Mouse (Mus musculus): Measurements from ENCODE around the gene Ythdf1. TPM values are rescaled to one million over a fixed set of nuclear protein-coding genes. Genes with fewer than 3 reads are reported as not detected.

Gene Ythdf1
- polyA plus RNA-seq, 1 experiment from 2014 or later = 77.8 TPM

GRCm38 (mm10) chr2:180941869-180942268, 21.1 kb upstream of the Ythdf1 start:
- Histone ChIP-seq H3K9me3 (replicated peaks) (no peaks in the 10 kb centered on the region), H3K27me3 (ENCODE audit: low read depth, poor library complexity, severe bottlenecking) (no peaks in the 10 kb centered on the region), H3K36me3 (no peaks in the 10 kb centered on the region), H3K4me1 (no peaks in the 10 kb centered on the region), H3K4me3 (no peak overlapping the region), H3K27ac (no peak overlapping the region)
- DNase-seq (ENCODE audit: low spot score) = no peak

DNA sequence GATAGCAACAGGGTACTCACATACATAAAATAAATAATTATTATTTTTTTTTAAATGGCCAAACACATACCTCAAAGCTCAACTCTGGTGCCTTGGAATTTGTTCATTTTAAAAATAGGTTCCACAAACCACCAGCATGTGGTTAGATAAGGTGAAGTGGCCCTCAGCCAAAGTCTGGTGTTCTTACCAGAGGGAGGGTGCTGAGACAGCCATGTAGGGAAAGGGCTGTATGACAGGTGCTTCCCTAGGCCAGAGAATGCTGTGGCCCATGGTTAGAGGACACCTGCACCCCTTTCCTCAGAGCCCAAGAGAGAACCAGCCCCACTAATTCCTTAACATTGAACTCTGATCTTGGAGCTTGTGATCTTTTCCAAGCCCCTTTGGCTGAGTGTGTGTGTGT, 19.4 kb upstream of the Ythdf1 start:
- Histone ChIP-seq H3K27ac (no peak overlapping the region), H3K9me3 (replicated peaks) (no peaks in the 10 kb centered on the region), H3K36me3 (no peaks in the 10 kb centered on the region), H3K4me3 (no peak overlapping the region), H3K27me3 (ENCODE audit: low read depth, poor library complexity, severe bottlenecking) (no peaks in the 10 kb centered on the region), H3K4me1 (no peaks in the 10 kb centered on the region)
- DNase-seq (ENCODE audit: low spot score) = no peak

DNA sequence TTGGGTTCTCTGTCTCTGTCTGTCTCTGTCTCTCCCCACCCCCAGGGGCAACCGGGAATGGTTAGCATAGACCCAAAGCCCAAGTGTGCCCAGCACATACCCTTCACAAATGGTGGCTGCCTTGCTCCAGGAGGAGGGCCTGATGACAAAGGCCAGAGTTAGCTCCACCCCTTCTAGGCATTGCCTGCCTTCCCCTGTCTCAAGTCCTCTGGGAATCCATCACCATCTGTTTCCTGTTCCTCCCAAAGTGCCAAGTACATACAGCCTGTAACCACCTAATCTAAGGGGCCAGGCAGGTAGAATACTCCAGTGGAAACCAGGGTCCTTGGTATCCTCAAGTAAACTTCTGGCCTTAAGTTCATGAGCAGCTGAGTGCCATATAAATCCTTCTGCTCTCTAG, 11.7 kb upstream of the Ythdf1 start:
- Histone ChIP-seq H3K27me3 (ENCODE audit: low read depth, poor library complexity, severe bottlenecking) (no peaks in the 10 kb centered on the region), H3K4me1 (peaks cover 4% of the 10 kb centered on the region; the same call in 1 of the 2 replicates), H3K36me3 (no peaks in the 10 kb centered on the region), H3K4me3 (no peak overlapping the region), H3K27ac (no peak overlapping the region), H3K9me3 (replicated peaks) (no peaks in the 10 kb centered on the region)
- DNase-seq (ENCODE audit: low spot score) = no peak
- WGBS = 81% methylated on average over 1 of the region's 1 CpGs

DNA sequence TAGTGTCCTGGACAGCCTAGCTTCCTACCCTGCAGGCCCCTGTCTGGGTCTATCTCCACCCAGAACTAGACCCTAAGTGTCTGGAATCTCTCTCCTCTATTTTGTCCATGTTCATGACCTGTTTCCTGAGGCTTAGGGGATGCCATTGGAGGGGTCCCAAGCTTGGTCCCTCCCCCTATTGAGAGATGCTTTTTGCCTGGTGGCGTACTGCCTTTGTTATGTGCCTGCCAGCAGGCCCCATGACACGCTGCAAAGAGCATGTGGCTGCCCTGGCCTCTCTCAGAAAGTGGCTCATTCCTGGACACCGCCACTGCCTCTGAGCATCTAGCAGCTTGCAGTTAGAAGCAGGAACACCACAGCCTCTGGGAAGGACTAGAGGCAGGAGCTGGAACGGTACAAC, 8.0 kb upstream of the Ythdf1 start, which contains the start of gene Birc7:
TSS of gene Birc7 (plus strand) at position 301 of the 400 bp plus-strand sequence.
- peaks cover 4% of the 10 kb centered on the region; the same call in 1 of the 2 replicates for H3K4me1 ChIP-seq
- H3K4me3 ChIP-seq = no peak within 1 kb of the TSS
- no peaks in the 10 kb centered on the region for H3K27me3 ChIP-seq (ENCODE audit: low read depth, poor library complexity, severe bottlenecking)
- no peaks in the 10 kb centered on the region for H3K9me3 ChIP-seq (replicated peaks)
- H3K27ac ChIP-seq = no peak within 1 kb of the TSS
- no peaks in the 10 kb centered on the region for H3K36me3 ChIP-seq
- no peak for DNase-seq (ENCODE audit: low spot score)
- 64% methylated on average over 4 of the region's 4 CpGs for WGBS

GRCm38 (mm10) chr2:180925176-180925575, 4.4 kb upstream of the Ythdf1 start:
- H3K4me1 ChIP-seq = peaks cover 3% of the 10 kb centered on the region; the same call in 1 of the 2 replicates
- H3K9me3 ChIP-seq (replicated peaks) = no peaks in the 10 kb centered on the region
- no peaks in the 10 kb centered on the region for H3K27me3 ChIP-seq (ENCODE audit: low read depth, poor library complexity, severe bottlenecking)
- DNase-seq (ENCODE audit: low spot score) = peak; percentile 78
- H3K36me3 ChIP-seq = no peaks in the 10 kb centered on the region
- 12% methylated on average over 4 of the region's 4 CpGs for WGBS
- no peak overlapping the region for H3K27ac ChIP-seq
- H3K4me3 ChIP-seq = no peak overlapping the region

GRCm38 (mm10) chr2:180922739-180923138, 2.0 kb upstream of the Ythdf1 start:
- H3K4me1 ChIP-seq = peaks cover 11% of the 10 kb centered on the region
- WGBS = 96% methylated on average over 6 of the region's 6 CpGs
- H3K27me3 ChIP-seq (ENCODE audit: low read depth, poor library complexity, severe bottlenecking) = no peaks in the 10 kb centered on the region
- no peak overlapping the region for H3K27ac ChIP-seq
- no peak for DNase-seq (ENCODE audit: low spot score)
- H3K36me3 ChIP-seq = peaks cover 13% of the 10 kb centered on the region
- no peaks in the 10 kb centered on the region for H3K9me3 ChIP-seq (replicated peaks)
- no peak overlapping the region for H3K4me3 ChIP-seq

GRCm38 (mm10) chr2:180919913-180920809, 588 bp downstream of the Ythdf1 start:
- H3K4me1 ChIP-seq = peaks cover 11% of the 10 kb centered on the region
- under 1% methylated on average over 61 of the region's 61 CpGs for WGBS
- H3K27me3 ChIP-seq (ENCODE audit: low read depth, poor library complexity, severe bottlenecking) = no peaks in the 10 kb centered on the region
- peak overlapping the region; percentile 98 for H3K4me3 ChIP-seq
- H3K9me3 ChIP-seq (replicated peaks) = no peaks in the 10 kb centered on the region
- DNase-seq (ENCODE audit: low spot score) = peak; percentile 71
- peaks cover 39% of the 10 kb centered on the region for H3K36me3 ChIP-seq
- H3K27ac ChIP-seq = peak overlapping the region; percentile 96

DNA sequence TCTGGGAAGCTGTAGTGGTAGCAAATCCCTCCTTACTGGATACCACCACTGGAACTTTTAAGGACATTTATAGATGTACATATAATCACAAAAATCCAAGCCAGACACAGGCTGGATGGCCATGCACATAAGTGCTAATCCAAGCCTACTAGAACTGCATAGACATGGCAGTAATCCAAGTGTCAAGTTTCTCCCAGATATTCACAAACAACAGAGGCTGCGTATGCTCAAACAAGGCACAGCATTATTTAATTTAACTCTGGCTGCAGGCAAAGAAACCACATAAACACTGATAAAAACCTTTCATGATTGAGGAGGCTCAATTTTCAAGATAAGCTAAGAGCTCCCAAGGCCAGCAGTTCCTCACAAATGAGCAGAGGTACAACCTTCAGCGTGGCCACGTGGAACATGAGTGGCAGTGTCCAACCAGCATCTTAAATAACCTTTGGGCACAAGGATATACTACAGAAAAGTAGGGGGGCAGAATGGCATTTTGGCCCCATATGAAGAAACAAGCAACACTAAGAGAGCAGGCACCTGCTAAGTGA, 4.8 kb downstream of the Ythdf1 start:
- DNase-seq (ENCODE audit: low spot score) = no peak
- Histone ChIP-seq H3K27me3 (ENCODE audit: low read depth, poor library complexity, severe bottlenecking) (no peaks in the 10 kb centered on the region), H3K4me3 (no peak overlapping the region), H3K9me3 (replicated peaks) (no peaks in the 10 kb centered on the region), H3K4me1 (peaks cover 7% of the 10 kb centered on the region), H3K27ac (no peak overlapping the region), H3K36me3 (peaks cover 81% of the 10 kb centered on the region)
- WGBS = 90% methylated on average over 3 of the region's 3 CpGs

DNA sequence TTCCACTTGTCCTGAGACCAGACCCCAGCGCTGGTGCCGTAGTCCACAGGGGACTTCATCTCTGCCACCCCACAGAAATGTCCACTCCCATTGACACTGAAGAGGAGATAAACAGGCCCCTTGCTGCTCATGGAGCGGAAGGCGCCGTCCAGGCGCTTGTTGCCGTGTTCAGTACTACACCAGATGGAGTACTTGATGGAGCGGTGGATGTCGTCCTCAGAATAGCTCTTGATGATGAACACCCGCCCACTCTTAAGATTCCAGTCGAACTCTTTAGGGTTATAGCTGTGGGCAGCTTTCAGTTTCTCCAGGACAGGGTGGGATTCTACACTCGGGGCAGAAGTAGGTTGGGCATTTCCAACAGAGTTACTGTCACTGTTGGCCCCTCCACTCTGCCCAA, 9.8 kb downstream of the Ythdf1 start:
- no peak for DNase-seq (ENCODE audit: low spot score)

DNA sequence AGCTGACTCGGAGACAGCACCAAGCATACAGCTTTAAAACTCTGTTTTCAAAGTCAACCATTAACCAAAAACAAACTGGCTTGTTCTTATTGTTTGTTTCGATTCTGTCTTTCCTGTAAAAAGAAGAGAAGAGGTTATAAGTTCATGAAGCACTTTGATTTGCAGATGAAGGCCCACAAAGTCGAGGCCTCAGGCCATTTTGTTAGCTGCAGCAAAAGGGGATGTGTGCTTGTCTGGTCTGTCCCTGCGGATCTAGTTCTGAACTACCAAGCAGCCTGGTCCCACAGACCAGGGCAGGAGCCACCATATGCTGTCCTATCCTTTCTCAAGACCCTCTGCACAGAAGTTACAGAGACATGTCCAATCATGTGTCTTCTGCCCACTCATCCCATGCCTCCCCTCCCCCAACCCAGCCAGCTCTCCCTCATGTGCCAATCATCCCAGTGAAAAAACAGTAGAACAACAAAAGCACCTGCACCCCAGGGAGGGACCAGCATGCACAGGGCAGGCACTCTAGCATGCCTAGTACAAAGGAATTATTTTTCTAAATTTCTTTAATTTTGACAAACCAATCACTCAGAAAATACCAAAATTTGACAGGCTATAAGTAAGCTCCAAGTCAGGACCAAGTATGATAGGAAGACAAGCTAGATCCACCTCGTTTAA, 15.1 kb downstream of the Ythdf1 start:
- no peak overlapping the region for H3K4me3 ChIP-seq
- peaks cover 73% of the 10 kb centered on the region for H3K36me3 ChIP-seq
- no peak overlapping the region for H3K27ac ChIP-seq
- DNase-seq (ENCODE audit: low spot score) = no peak
- no peaks in the 10 kb centered on the region for H3K9me3 ChIP-seq (replicated peaks)
- 80% methylated on average over 5 of the region's 5 CpGs for WGBS
- H3K4me1 ChIP-seq = no peaks in the 10 kb centered on the region
- H3K27me3 ChIP-seq (ENCODE audit: low read depth, poor library complexity, severe bottlenecking) = no peaks in the 10 kb centered on the region

More for the DNA sequence above, 9.8 kb downstream of the Ythdf1 start:
- no peak overlapping the region for H3K4me3 ChIP-seq
- no peaks in the 10 kb centered on the region for H3K4me1 ChIP-seq
- H3K27me3 ChIP-seq (ENCODE audit: low read depth, poor library complexity, severe bottlenecking) = no peaks in the 10 kb centered on the region
- no peak overlapping the region for H3K27ac ChIP-seq
- WGBS = 95% methylated on average over 12 of the region's 12 CpGs
- no peaks in the 10 kb centered on the region for H3K9me3 ChIP-seq (replicated peaks)
- peaks cover 97% of the 10 kb centered on the region for H3K36me3 ChIP-seq

DNA sequence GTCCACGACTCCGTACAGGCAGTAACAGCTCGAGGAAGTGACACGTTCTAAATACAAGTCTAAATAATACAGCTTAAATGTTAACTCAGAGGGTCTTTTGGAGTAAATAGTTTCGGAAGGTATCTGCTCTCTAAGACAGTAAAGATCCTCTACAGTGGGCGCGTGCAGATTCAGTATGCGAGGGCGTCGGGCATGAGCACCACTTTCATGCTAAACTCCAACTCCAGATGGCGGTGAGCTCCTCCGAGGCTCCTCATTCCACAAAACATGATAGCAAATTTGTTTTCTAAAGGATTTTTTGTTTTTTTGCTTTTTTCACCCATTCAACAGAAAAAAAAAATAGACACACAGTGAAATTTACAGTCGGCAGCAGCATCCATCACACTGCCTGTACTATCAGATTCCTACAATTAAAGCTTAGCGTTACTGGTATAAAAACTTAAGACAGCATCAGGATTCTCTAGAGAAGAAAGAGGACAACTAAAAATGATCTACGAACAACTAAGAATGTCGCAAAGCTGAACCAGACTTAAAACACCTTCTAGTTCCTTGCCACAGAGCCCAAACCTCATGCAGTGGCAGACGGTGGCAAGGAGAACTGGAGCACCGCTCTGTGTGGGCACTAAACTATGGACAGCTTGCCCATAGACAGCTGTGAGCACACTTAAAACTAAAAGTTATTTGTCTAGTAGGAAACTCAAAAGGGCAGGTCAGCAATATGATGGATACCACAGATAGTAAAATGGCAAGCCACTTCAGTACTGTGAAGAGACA, 16.1 kb downstream of the Ythdf1 start:
- no peaks in the 10 kb centered on the region for H3K4me1 ChIP-seq
- H3K9me3 ChIP-seq (replicated peaks) = no peaks in the 10 kb centered on the region
- WGBS = 93% methylated on average over 18 of the region's 18 CpGs
- no peak overlapping the region for H3K27ac ChIP-seq
- no peak overlapping the region for H3K4me3 ChIP-seq
- no peaks in the 10 kb centered on the region for H3K27me3 ChIP-seq (ENCODE audit: low read depth, poor library complexity, severe bottlenecking)
- DNase-seq (ENCODE audit: low spot score) = no peak
- peaks cover 63% of the 10 kb centered on the region for H3K36me3 ChIP-seq

- peaks cover 12% of the 10 kb centered on the region for H3K27me3 ChIP-seq (ENCODE audit: low read depth, poor library complexity, severe bottlenecking)
- H3K4me1 ChIP-seq = no peaks in the 10 kb centered on the region
- no peak overlapping the region for H3K4me3 ChIP-seq
- 53% methylated on average over 2 of the region's 2 CpGs for WGBS
- no peak for DNase-seq (ENCODE audit: low spot score)
- no peaks in the 10 kb centered on the region for H3K9me3 ChIP-seq (replicated peaks)
- peaks cover 40% of the 10 kb centered on the region for H3K36me3 ChIP-seq
- H3K27ac ChIP-seq = no peak overlapping the region
Observed at GRCm38 (mm10) chr2:180902086-180902485, 18.7 kb downstream of the Ythdf1 start.
